Mouse (Mus musculus) E14TG2a.4 (cell line): ENCODE measurements around the gene Dpep1.

ENCODE experiments used
- CTCF ChIP-seq: conservative IDR thresholded peaks from 2 replicates; pipeline ENCODE4 v1.5.1; 2014; ENCODE audit warnings: low read length
- NANOG ChIP-seq: IDR thresholded peaks from 2 replicates; pipeline ENCODE4 v1.6.1; 2014; ENCODE audit warnings: borderline replicate concordance, low read length, mixed read lengths
- POU5F1 ChIP-seq: IDR thresholded peaks from 2 replicates; pipeline ENCODE4 v1.6.1; 2014; ENCODE audit warnings: low read length, borderline replicate concordance

DNA sequence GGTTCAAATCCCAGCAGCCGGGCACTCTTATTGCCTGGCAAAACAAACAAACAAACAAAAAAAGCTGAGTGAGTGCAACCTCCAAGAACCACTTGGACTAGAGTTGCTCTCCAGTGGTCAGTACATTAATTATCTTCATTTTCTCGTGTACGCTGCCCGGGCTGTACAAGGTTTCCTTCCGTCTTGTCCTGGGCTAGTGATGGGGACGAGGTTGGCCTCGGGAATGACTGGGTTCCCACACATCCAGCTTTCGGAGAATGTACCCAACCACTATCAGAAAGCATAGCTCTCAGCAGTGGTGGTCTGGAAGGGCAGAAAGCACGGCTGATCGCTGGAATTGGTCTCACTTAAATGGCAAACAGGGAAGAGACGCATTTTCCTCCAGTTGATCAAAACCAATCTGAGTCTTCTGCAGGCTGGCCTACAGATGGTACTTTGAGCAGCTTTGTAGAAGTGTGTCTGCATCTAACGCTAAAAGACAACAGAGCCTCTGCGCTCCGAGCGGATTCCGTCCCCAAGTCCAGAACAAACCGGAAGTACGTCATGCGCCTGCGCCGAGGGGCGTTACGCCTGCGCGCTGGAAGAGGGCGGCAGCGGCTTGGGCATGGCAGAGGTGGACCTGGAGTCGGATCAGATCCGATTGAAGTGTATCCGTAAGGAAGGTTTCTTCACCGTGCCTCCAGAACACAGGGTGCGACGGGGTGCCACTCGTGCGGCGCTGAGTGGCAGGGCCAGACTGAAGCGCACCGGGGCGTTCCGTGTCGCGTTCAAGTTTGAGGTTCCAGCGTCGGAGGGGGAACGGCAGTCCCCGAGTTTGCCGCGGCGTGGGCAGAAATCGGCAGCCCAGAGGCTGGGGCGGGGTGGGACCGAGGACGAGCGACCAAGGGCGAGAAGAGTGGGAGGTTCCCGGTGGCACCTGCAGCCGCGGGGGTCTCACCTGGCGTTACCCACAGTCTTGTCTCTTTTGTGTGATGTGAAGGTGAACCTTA, 38.5 kb downstream of the Dpep1 start, which contains the start of gene Cdk10:
- TF ChIP-seq CTCF = no peak
- no peak for TF ChIP-seq NANOG
- TF ChIP-seq POU5F1 = no peak
